Mouse (Mus musculus) hindbrain, embryonic 15.5 days (tissue): ENCODE data around the gene Med16. TPM values are rescaled to one million over a fixed set of nuclear protein-coding genes. Genes with fewer than 3 reads are reported as not detected.

Experiments
- ATAC-seq: fragments of 200-750 bp; cut with Nextera tagmentation; 2 replicates; pipeline ENCODE4 v1.8.0; 2017; ENCODE audit warnings: low read depth, moderate number of reproducible peaks, moderate TSS enrichment; ENCODE audit not compliant: low FRiP score
- H3K27ac ChIP-seq: fragments of 300-500 bp; sonication (generic); replicated peaks from 2 replicates; pipeline ENCODE4 v1.5.1; 2015; ENCODE audit warnings: mild to moderate bottlenecking, inconsistent platforms
- H3K27me3 ChIP-seq: fragments of 300-500 bp; sonication (generic); 2 replicates; pipeline ENCODE4 v1.6.1; 2015; ENCODE audit warnings: control low read depth, inconsistent platforms
- H3K36me3 ChIP-seq: fragments of 300-500 bp; sonication (generic); 2 replicates; pipeline ENCODE4 v1.6.1; 2015; ENCODE audit warnings: control low read depth, inconsistent platforms
- H3K4me1 ChIP-seq: fragments of 300-500 bp; sonication (generic); replicated peaks from 2 replicates; pipeline ENCODE4 v1.6.1; 2015; ENCODE audit warnings: control low read depth, inconsistent platforms
- H3K4me2 ChIP-seq: fragments of 300-500 bp; sonication (generic); 2 replicates; pipeline ENCODE4 v1.6.1; 2015; ENCODE audit warnings: moderate library complexity, mild to moderate bottlenecking, inconsistent platforms
- H3K4me3 ChIP-seq: fragments of 300-500 bp; sonication (generic); 2 replicates; pipeline ENCODE4 v1.5.1; 2015; ENCODE audit warnings: mild to moderate bottlenecking, inconsistent platforms
- H3K9ac ChIP-seq: fragments of 300-500 bp; sonication (generic); 2 replicates; pipeline ENCODE4 v1.6.1; 2015; ENCODE audit warnings: inconsistent platforms
- H3K9me3 ChIP-seq: fragments of 300-500 bp; sonication (generic); 2 replicates; pipeline ENCODE4 v1.6.1; 2016; ENCODE audit warnings: control low read depth, inconsistent platforms
- WGBS: fragments of 180-500 bp; shearing (Covaris S2); methylation state at CpG from one replicate; pipeline ENCODE4 v1.1.7; 2015; 5-methylcytosine and 5-hydroxymethylcytosine counted together
- polyA plus RNA-seq: library from polyadenylated mRNA; unstranded; fragments of >200 nt; fragmentation: Nextera tagmentation; extraction: Ambion mirVana; gene quantifications from 2 replicates; pipeline ENCODE4 v1.2.1, GENCODE M21; 2015

Gene Med16
- polyA plus RNA-seq, 1 experiment from 2014 or later, result 54.2 TPM

DNA sequence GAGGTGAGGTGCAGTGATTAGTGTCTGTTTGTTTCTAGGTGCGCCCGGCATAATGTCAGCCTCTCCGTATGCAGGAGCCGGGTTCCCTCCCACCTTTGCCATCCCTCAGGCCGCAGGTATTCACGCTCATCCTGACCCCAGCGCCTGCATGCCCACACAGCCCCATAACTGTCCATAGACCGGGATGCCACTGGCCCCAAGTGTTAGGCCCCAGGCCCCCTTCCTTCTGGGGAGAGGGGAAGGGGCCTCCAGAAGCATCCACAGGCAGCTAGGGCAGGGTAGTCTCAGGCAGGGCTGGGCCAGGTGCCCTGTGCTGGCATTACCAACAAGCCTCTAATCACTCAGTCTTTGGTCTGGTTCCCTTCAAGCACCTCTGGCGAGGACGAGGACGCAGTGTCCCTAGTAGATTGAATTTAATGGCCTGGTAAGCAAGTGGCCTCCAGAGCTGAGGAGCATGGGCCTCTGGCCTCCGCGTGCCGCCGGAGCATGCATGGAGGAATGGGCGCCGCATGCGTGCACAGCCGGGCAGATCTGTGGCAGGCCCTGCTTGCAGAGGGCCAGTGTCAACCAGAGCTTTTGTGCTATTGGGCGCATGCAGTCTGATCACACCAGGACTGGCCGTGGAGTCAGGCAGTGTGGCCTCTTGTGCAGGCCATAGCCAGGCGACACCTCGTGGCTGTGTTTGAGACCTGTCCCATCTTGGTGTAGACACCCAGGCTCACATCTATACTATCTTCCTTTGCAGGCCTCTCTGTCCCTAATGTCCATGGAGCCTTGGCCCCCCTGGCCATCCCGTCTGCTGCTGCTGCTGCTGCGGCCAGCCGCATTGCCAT is 48.4 kb downstream of the Med16 start:
- no peak overlapping the region for H3K9ac ChIP-seq
- no peaks in the 10 kb centered on the region for H3K27me3 ChIP-seq
- H3K9me3 ChIP-seq, result no peaks in the 10 kb centered on the region
- peaks cover 53% of the 10 kb centered on the region for H3K4me1 ChIP-seq
- H3K27ac ChIP-seq, result no peak overlapping the region
- 91% methylated on average over 26 of the region's 26 CpGs for WGBS
- no peak overlapping the region for H3K4me2 ChIP-seq
- no peak for ATAC-seq
- no peak overlapping the region for H3K4me3 ChIP-seq
- H3K36me3 ChIP-seq, result peaks cover 56% of the 10 kb centered on the region

DNA sequence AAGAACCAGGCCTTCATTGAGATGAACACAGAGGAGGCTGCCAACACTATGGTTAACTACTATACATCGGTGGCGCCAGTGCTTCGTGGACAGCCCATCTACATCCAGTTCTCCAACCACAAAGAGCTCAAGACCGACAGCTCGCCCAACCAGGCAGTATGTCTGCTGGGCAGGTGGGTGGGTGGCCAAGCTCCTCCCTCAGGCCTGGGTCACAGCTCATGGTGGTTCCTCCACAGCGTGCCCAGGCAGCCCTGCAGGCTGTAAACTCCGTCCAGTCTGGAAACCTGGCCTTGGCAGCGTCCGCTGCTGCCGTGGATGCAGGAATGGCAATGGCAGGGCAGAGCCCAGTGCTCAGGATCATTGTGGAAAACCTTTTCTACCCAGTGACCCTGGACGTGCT is 49.6 kb downstream of the Med16 start:
- H3K4me1 ChIP-seq, result peaks cover 45% of the 10 kb centered on the region

DNA sequence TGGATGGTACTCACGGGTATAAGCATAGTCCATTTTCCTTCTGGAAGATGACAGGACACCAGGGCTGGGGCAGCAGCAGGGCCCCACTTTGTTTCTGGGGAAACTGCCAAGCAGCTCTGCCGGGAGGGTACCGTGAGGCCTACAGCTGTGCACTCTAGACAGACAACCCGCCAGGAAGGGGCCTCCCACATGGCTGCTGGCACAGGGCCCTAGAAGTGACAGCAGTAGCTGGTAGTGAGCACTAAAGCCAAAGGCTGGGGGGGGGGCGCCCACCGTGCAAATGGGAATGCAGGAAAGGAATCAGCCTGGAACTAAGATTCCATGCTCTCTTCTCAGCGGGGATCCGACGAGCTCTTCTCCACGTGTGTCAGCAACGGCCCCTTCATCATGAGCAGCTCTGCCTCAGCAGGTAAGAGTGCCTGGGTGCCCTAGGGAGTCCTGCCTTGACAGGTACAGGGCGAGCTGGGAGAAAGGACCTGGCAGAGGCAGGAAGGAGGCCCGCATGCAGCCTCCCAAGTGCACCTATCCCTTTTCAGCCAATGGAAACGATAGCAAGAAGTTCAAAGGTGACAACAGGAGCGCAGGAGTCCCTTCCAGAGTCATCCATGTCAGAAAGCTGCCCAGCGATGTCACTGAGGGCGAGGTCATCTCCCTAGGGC is 50.2 kb downstream of the Med16 start:
- peaks cover 47% of the 10 kb centered on the region for H3K4me1 ChIP-seq
- no peak for ATAC-seq
- peak overlapping the region; percentile 90 for H3K4me2 ChIP-seq
- 39% methylated on average over 17 of the region's 17 CpGs for WGBS
- H3K36me3 ChIP-seq, result peaks cover 45% of the 10 kb centered on the region
- 0 out of 2 replicates have a peak overlapping the region, but pooled peaks have one; percentile 65 for H3K27ac ChIP-seq
- H3K27me3 ChIP-seq, result no peaks in the 10 kb centered on the region
- no peak overlapping the region for H3K9ac ChIP-seq
- no peaks in the 10 kb centered on the region for H3K9me3 ChIP-seq
- H3K4me3 ChIP-seq, result peak overlapping the region; percentile 82; the same call in 1 of the 2 replicates

More for the DNA sequence above, 49.6 kb downstream of the Med16 start:
- H3K9ac ChIP-seq, result no peak overlapping the region
- no peaks in the 10 kb centered on the region for H3K9me3 ChIP-seq
- H3K4me2 ChIP-seq, result no peak overlapping the region
- H3K27me3 ChIP-seq, result no peaks in the 10 kb centered on the region
- 82% methylated on average over 11 of the region's 11 CpGs for WGBS
- no peak overlapping the region for H3K4me3 ChIP-seq
- H3K36me3 ChIP-seq, result peaks cover 47% of the 10 kb centered on the region
- no peak overlapping the region for H3K27ac ChIP-seq
- ATAC-seq, result no peak

DNA sequence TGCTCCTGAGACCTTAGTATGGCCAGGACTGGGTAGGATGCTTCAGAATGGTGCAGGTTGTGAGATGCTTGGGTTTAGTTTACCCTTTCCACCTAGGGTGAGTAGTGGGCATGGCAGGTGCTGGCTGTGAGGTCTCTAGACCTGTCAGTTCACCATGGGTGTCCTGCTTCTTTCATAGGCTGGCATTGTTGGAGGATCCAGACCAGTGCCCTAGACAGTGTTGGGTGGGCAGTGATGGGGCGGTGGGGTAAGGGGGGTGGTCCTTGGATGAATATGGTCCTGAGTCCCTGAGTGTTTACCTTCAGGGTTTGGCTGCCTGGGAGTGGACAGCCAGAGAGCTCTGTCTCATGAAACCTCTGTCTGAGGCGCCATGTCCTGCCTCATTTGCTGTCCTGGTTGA is 50.8 kb downstream of the Med16 start:
- Histone ChIP-seq H3K27me3 (no peaks in the 10 kb centered on the region), H3K9ac (0 out of 2 replicates have a peak overlapping the region, but pooled peaks have one; percentile 2), H3K4me3 (peak overlapping the region; percentile 82), H3K27ac (peak overlapping the region; percentile 65), H3K4me2 (peak overlapping the region; percentile 90), H3K9me3 (no peaks in the 10 kb centered on the region), H3K36me3 (peaks cover 39% of the 10 kb centered on the region), H3K4me1 (peaks cover 54% of the 10 kb centered on the region)
- ATAC-seq, result no peak
- WGBS, result 54% methylated on average over 2 of the region's 2 CpGs

DNA sequence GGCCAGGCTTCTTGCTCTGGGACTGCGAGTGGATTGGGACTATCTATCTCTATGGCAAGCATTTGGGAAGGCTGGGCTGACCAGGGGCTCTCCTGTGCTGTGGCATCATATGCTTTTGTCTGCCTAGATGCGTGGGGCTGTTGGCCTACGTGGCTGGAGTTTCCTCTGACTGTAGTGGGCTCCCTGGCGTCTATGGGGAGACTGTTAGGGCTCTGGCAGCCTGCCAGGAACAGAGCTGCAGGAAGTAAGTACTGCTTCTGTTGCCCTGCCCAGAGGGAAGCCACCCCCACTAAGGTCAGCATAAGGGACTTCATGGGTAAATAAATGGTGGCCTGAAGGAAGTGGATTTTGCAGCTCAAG is 51.3 kb downstream of the Med16 start:
- Histone ChIP-seq H3K4me3 (peak overlapping the region; percentile 82), H3K36me3 (peaks cover 35% of the 10 kb centered on the region), H3K4me1 (peaks cover 58% of the 10 kb centered on the region), H3K9me3 (no peaks in the 10 kb centered on the region), H3K27me3 (no peaks in the 10 kb centered on the region), H3K27ac (peak overlapping the region; percentile 99), H3K4me2 (peak overlapping the region; percentile 90), H3K9ac (peak overlapping the region; percentile 92; the same call in 1 of the 2 replicates)
- 21% methylated on average over 4 of the region's 4 CpGs for WGBS
- no peak for ATAC-seq

DNA sequence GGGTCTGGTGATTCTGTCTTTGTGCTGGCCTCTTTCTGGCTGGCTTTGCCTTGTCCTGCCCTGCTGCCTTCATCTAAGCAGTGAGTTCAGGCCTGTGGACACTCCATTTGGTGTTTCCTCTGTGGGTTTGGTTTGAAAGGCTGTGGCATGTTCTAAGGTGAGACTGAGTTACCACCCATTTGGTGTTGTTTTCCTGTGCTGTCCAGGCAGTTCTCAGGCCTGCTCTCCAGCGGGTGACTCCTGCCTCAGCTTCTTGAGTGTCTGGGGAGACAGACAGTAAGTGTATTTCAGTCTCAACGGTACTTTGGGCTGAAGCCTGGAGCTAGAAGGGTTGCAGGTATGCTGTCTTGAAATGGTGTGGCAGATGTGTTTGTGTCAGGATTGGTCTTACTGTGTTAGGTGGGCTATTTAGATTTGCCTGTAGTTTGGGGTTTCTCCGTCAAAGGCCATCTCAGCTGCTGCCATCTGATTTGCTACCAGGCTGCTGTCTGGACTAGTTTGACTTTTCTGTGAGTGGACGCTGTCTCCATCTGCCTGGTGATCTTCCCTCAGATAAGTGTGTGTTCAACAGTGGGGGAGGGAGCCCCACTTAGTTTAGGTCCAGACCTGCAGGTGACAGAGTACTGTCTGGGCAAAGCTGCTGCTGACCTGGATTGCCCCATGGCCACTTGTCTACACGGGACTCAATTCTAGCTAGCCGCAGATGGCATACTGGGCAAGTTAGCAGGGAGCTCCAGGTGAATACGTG is 51.8 kb downstream of the Med16 start:
- peak overlapping the region; percentile 99 for H3K27ac ChIP-seq
- peak overlapping the region; percentile 90 for H3K4me2 ChIP-seq
- no peaks in the 10 kb centered on the region for H3K27me3 ChIP-seq
- H3K36me3 ChIP-seq, result peaks cover 29% of the 10 kb centered on the region
- peak overlapping the region; percentile 92; the same call in 1 of the 2 replicates for H3K9ac ChIP-seq
- H3K4me3 ChIP-seq, result peak overlapping the region; percentile 82
- peaks cover 64% of the 10 kb centered on the region for H3K4me1 ChIP-seq
- H3K9me3 ChIP-seq, result no peaks in the 10 kb centered on the region
- 46% methylated on average over 7 of the region's 7 CpGs for WGBS
- no peak for ATAC-seq

DNA sequence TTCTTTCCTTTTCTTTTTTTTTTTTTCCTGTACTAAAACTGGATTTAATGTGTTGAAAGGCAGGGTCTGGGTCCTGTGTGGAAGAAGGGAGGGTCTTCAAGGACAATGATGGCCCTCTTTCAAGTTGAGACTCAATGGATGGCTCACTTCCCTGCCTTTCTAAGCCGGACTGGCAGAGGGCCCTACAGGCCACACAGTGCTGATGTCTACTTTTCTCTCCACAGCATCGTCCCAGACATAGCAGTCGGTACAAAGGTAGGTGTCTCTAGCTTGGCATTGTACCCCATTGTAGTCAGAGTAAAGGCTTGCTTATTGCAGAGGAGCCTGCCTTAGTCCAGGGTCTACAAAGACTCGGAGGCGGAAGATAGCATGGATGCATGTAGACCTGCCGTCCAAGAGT is 52.4 kb downstream of the Med16 start:
- H3K27me3 ChIP-seq, result no peaks in the 10 kb centered on the region
- peak overlapping the region; percentile 82 for H3K4me3 ChIP-seq
- peaks cover 70% of the 10 kb centered on the region for H3K4me1 ChIP-seq
- 39% methylated on average over 6 of the region's 6 CpGs for WGBS
- ATAC-seq, result no peak
- peaks cover 24% of the 10 kb centered on the region for H3K36me3 ChIP-seq
- peak overlapping the region; percentile 99 for H3K27ac ChIP-seq
- H3K9ac ChIP-seq, result peak overlapping the region; percentile 92
- H3K9me3 ChIP-seq, result no peaks in the 10 kb centered on the region
- H3K4me2 ChIP-seq, result peak overlapping the region; percentile 90

DNA sequence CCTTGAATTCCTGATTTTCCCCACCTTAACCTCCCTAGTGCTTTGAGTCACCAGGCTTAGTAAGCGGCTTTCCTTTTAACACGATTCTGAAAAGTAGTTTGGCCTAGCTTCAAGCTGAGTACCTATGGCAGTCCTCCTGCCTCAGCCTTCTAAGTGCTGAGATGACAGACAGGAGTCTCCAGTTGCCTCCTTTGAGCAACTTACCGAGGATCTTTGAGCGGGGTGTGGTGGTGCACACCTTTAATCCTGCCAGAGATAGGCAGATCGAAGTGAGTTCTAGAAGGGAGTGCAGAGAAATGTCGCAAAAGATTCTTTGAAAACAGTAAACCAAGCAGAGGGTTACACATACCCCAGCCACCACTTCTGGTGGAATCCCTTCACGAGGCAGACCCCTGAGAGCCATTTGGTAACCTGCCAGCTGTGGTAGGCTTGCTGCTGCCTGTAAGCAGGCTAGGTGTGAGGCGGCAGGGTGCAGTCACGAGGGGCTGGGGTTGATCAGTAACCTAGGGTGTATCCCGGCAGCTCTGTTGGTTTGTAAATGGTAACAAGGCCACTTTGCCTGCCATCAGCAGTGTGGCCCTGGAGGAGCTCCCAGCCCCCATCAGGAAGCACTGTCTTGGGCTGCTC is 53.1 kb downstream of the Med16 start:
- H3K36me3 ChIP-seq, result peaks cover 18% of the 10 kb centered on the region
- WGBS, result 4% methylated on average over 10 of the region's 10 CpGs
- H3K9me3 ChIP-seq, result no peaks in the 10 kb centered on the region

DNA sequence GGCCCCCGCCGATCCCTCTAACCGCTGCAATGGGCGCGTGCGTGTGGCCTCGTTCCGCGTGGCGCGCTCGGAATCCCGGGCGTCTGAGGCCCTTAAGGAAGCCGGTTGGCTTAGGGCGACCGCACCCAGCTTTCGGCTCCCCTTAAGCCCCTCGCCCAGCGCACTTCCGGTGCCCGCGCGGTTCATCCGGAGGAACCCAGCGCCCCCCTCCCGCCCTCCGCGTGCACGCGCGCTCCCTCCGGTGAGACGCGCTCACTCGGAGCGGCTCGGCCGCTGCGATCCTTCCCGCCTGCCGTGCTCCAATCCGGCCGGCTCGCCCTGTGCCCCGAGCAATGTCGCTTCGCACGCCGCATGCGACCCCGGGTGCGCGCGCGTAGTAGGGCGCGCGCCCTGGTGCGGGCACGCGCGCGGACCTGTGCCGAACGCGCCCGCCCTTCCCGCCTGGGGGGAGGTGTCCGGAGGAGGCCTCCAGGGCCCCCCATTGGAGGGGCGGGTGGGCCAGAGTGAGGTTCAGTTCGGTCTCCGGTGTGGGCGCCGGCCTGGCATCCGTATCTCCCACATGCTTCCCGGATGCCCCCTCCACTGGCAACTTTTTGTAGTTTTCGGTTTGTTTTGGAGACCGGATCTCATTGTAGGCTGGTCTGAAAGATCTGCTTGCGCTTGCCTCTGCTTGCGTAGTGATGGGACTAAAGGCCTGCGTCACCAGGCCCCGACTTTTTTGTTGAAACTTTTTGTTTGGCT is 53.8 kb downstream of the Med16 start:
- Histone ChIP-seq H3K9me3 (no peaks in the 10 kb centered on the region), H3K27ac (peak overlapping the region; percentile 99), H3K4me1 (peaks cover 79% of the 10 kb centered on the region), H3K36me3 (peaks cover 11% of the 10 kb centered on the region), H3K4me3 (peak overlapping the region; percentile 82), H3K9ac (peak overlapping the region; percentile 92), H3K27me3 (no peaks in the 10 kb centered on the region), H3K4me2 (peak overlapping the region; percentile 90)
- under 1% methylated on average over 83 of the region's 83 CpGs for WGBS
- ATAC-seq, result peak; percentile 6

More for the DNA sequence above, 53.1 kb downstream of the Med16 start:
- Histone ChIP-seq H3K4me3 (peak overlapping the region; percentile 82), H3K4me2 (peak overlapping the region; percentile 90), H3K9ac (peak overlapping the region; percentile 92), H3K27me3 (no peaks in the 10 kb centered on the region), H3K4me1 (peaks cover 75% of the 10 kb centered on the region), H3K27ac (peak overlapping the region; percentile 99)
- ATAC-seq, result no peak

DNA sequence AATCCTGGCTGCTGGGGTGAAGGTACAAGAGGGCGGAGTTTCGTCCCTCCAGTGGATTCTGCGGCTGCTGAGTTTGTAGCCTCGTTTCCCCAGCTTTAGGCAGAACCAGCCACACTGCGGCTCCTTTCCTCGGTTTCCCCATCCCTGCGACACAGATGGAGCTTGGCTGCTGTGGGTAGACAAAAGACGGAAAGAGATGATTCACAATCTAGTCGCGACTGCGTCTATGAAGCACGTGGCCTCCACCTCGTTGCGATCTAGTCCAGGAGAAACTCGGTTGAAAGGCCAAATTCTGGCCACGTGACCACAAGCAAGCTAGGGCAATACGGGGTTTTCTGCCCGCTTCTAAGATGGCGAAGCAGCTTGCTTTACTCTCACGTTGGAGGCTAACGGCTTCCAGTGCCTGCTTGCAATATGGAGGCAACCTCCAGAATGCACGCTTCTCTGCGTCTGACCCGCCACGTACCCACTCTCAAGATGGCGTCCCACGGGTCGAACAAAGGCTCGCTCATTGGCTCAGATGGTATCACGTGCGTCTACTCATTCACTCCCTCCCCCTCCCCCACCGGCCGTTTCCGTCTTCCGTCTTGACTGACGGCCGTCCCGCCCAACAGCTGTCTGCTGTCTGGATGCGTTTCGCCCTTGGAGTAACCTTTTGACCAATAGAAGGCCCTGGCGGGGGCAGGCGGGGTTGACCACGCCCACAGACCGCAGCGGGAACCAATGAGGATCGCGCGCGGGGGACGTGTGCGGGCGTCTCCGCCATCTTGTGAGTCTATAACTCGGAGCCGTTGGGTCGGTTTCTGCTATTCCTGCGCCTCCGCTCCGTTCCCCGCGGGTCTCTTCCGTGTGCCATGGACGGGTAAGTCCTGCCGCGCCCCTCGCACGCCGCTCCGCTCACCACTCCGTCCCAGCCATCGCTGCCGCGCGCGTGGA is 54.6 kb downstream of the Med16 start, which contains the start of gene Ptbp1:
Ptbp1 (plus strand) TSS at position 568 of the 936 bp plus-strand sequence.
- Histone ChIP-seq H3K27me3 (no peaks in the 10 kb centered on the region), H3K27ac (peak within 1 kb of the TSS; percentile 99), H3K4me1 (peaks cover 73% of the 10 kb centered on the region), H3K4me2 (peak within 1 kb of the TSS; percentile 90), H3K4me3 (peak within 1 kb of the TSS; percentile 82), H3K9ac (peak within 1 kb of the TSS; percentile 92), H3K9me3 (no peaks in the 10 kb centered on the region), H3K36me3 (peaks cover 2% of the 10 kb centered on the region)
- under 1% methylated on average over 74 of the region's 75 CpGs for WGBS
- peak; percentile 95 for ATAC-seq
